Mouse (Mus musculus): Measurements from ENCODE around the gene Emilin3. TPM values are rescaled to one million over a fixed set of nuclear protein-coding genes. Genes with fewer than 3 reads are reported as not detected.

Emilin3 gene
- polyA plus RNA-seq, 1 experiment from 2014 or later = 22.3 TPM

GRCm38 (mm10) chr2:160887284-160887683 lies 24.8 kb downstream of the Emilin3 start:
- Histone ChIP-seq H3K4me1 (no peaks in the 10 kb centered on the region; the same call in 1 of the 2 replicates), H3K27me3 (no peaks in the 10 kb centered on the region), H3K27ac (no peak overlapping the region), H3K9me3 (no peaks in the 10 kb centered on the region), H3K4me3 (peak overlapping the region; percentile 43), H3K4me2 (replicated peaks) (peak overlapping the region; percentile 91), H3K36me3 (no peaks in the 10 kb centered on the region), H3K9ac (peak overlapping the region; percentile 15; the same call in 1 of the 2 replicates)
- ATAC-seq (ENCODE audit: insufficient number of reproducible peaks, insufficient read depth, low FRiP score, low TSS enrichment) = peak; percentile 66; the same call in 1 of the 2 replicates
- WGBS = 3% methylated on average over 11 of the region's 11 CpGs

DNA sequence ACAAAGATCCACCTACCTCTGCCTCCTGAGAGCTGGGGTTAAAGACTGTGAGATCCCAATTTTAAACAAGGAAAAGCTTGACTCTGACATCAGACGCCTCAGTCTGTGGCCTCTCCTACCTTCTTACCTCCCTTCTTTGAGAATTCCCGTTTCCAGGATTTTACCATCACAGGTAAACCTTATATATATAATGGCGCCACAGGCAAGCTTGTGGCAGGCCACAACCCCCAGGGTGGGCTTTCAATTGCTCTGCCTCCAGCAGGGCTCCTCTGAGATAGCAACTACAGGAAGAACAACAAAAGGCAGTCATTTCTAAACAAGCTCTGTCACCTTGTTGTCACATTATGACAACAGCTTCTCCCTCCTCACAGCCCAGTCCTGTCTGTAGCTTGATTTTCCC lies 25.9 kb downstream of the Emilin3 start:
- ATAC-seq (ENCODE audit: insufficient number of reproducible peaks, insufficient read depth, low FRiP score, low TSS enrichment) = no peak
- WGBS = 77% methylated on average over 3 of the region's 3 CpGs
- no peak overlapping the region for H3K27ac ChIP-seq
- H3K4me3 ChIP-seq = no peak overlapping the region
- H3K27me3 ChIP-seq = no peaks in the 10 kb centered on the region
- no peak overlapping the region for H3K9ac ChIP-seq
- H3K4me1 ChIP-seq = no peaks in the 10 kb centered on the region; the same call in 1 of the 2 replicates
- H3K9me3 ChIP-seq = no peaks in the 10 kb centered on the region
- H3K4me2 ChIP-seq (replicated peaks) = no peak overlapping the region
- no peaks in the 10 kb centered on the region for H3K36me3 ChIP-seq

GRCm38 (mm10) chr2:160884830-160885229 lies 27.3 kb downstream of the Emilin3 start:
- H3K4me2 ChIP-seq (replicated peaks) = no peak overlapping the region
- no peak overlapping the region for H3K4me3 ChIP-seq
- no peak overlapping the region for H3K27ac ChIP-seq
- 26% methylated on average over 2 of the region's 2 CpGs for WGBS
- H3K4me1 ChIP-seq = no peaks in the 10 kb centered on the region; the same call in 1 of the 2 replicates
- no peak overlapping the region for H3K9ac ChIP-seq
- no peaks in the 10 kb centered on the region for H3K27me3 ChIP-seq
- no peaks in the 10 kb centered on the region for H3K9me3 ChIP-seq
- ATAC-seq (ENCODE audit: insufficient number of reproducible peaks, insufficient read depth, low FRiP score, low TSS enrichment) = no peak
- H3K36me3 ChIP-seq = no peaks in the 10 kb centered on the region

DNA sequence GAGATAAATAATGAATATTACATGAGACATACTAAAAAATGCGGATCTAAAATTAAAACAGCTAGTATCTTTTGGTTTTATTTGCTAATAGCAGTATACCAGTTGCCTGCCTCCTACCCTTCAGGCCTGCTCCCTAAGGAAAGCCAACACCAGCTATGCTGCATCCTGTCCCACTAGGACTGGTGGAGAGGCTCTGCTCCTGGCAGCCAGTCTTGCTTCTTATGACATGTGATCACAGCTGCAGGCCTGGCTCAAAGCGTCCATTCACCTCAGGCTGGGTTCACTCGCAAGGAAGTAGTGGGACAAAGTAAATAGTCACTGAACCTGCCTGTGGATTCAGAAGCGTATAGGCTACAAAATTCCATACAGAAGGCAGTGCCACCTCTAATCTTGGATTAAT lies 28.2 kb downstream of the Emilin3 start:
- H3K4me2 ChIP-seq (replicated peaks) = no peak overlapping the region
- H3K27me3 ChIP-seq = no peaks in the 10 kb centered on the region
- no peak overlapping the region for H3K27ac ChIP-seq
- no peaks in the 10 kb centered on the region for H3K36me3 ChIP-seq
- ATAC-seq (ENCODE audit: insufficient number of reproducible peaks, insufficient read depth, low FRiP score, low TSS enrichment) = no peak
- H3K4me1 ChIP-seq = no peaks in the 10 kb centered on the region; the same call in 1 of the 2 replicates
- no peak overlapping the region for H3K4me3 ChIP-seq
- H3K9me3 ChIP-seq = no peaks in the 10 kb centered on the region
- no peak overlapping the region for H3K9ac ChIP-seq
- 77% methylated on average over 4 of the region's 4 CpGs for whole genome bisulfite sequencing

GRCm38 (mm10) chr2:160882436-160882835 lies 29.7 kb downstream of the Emilin3 start:
- Histone ChIP-seq H3K4me3 (no peak overlapping the region), H3K27me3 (no peaks in the 10 kb centered on the region), H3K36me3 (no peaks in the 10 kb centered on the region), H3K9me3 (no peaks in the 10 kb centered on the region), H3K4me1 (no peaks in the 10 kb centered on the region), H3K27ac (no peak overlapping the region), H3K4me2 (replicated peaks) (no peak overlapping the region), H3K9ac (no peak overlapping the region)
- WGBS = 77% methylated on average over 5 of the region's 5 CpGs
- no peak for ATAC-seq (ENCODE audit: insufficient number of reproducible peaks, insufficient read depth, low FRiP score, low TSS enrichment)

- no peaks in the 10 kb centered on the region for H3K9me3 ChIP-seq
- no peak for ATAC-seq (ENCODE audit: insufficient number of reproducible peaks, insufficient read depth, low FRiP score, low TSS enrichment)
- no peak overlapping the region for H3K27ac ChIP-seq
- no peak overlapping the region for H3K9ac ChIP-seq
- H3K27me3 ChIP-seq = no peaks in the 10 kb centered on the region
- 59% methylated on average over 6 of the region's 6 CpGs for WGBS
- H3K36me3 ChIP-seq = no peaks in the 10 kb centered on the region
- no peaks in the 10 kb centered on the region for H3K4me1 ChIP-seq
- no peak overlapping the region for H3K4me3 ChIP-seq
- no peak overlapping the region for H3K4me2 ChIP-seq (replicated peaks)
Measured at GRCm38 (mm10) chr2:160881462-160882101, 30.5 kb downstream of the Emilin3 start.

DNA sequence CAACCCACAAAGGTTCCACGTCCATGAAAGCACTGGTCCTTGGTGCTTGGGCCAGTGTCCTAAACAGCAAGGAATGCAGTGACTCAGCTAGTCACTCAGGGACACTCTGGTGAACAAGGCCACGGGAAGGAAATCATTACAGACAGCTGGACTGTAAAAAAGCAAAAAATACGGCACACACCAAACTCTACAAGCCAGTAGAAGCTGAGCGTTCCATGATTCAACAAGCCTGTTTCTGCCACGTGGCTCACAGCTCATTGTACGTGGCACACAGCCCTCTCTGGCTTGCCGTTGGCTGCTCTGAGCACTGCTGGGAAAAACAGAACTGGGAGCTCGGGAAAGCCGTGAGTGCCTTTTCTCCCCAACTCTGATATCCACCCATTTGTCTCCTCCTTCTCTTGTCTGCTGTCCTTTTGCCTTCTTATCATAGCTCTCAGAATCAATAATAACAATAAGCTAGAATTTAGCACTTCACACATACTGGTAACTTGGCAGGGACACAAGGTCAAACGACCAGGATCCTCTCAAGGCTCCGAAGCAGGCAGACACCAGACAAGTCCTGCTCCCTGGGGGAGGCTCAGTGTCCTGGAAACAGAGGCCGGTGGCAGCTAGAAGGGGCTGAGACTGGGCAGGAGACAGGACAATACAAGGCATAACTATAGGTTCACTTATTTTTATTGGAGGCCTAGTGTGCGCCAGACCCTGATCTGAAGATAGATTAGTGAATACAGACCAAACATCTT lies 31.5 kb downstream of the Emilin3 start, which contains the start of gene Lpin3:
TSS of gene Lpin3 (plus strand) at position 218 of the 743 bp plus-strand sequence.
- no peak within 1 kb of the TSS for H3K4me2 ChIP-seq (replicated peaks)
- ATAC-seq (ENCODE audit: insufficient number of reproducible peaks, insufficient read depth, low FRiP score, low TSS enrichment) = no peak
- no peak within 1 kb of the TSS for H3K9ac ChIP-seq
- H3K4me1 ChIP-seq = no peaks in the 10 kb centered on the region
- no peak within 1 kb of the TSS for H3K27ac ChIP-seq
- H3K27me3 ChIP-seq = no peaks in the 10 kb centered on the region
- H3K4me3 ChIP-seq = no peak within 1 kb of the TSS
- WGBS = 69% methylated on average over 13 of the region's 13 CpGs
- H3K36me3 ChIP-seq = no peaks in the 10 kb centered on the region
- H3K9me3 ChIP-seq = no peaks in the 10 kb centered on the region

DNA sequence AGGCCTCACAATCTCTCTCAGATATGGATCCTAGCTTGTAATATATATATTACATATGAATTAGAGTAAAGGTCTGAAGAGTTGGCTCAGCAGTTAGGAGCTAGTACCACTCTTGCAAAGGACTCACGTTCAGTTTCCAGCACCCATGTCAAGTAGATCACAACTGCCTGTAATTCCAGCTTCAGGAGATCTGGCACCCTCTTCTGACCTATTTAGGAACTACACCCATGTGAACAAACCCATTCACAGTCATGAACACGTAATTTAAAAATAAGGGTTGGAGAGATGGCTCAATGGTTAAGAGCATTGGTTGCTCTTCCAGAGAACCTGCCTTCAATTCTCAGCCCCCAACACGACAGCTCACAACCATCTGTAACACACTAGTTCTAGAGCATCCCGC lies 36.0 kb downstream of the Emilin3 start:
- ATAC-seq (ENCODE audit: insufficient number of reproducible peaks, insufficient read depth, low FRiP score, low TSS enrichment) = no peak
- WGBS = 77% methylated on average over 4 of the region's 4 CpGs
- no peak overlapping the region for H3K9ac ChIP-seq

GRCm38 (mm10) chr2:160874231-160874877 lies 37.8 kb downstream of the Emilin3 start:
- no peak for ATAC-seq (ENCODE audit: insufficient number of reproducible peaks, insufficient read depth, low FRiP score, low TSS enrichment)
- Histone ChIP-seq H3K27ac (no peak overlapping the region), H3K36me3 (no peaks in the 10 kb centered on the region), H3K4me1 (peaks cover 5% of the 10 kb centered on the region), H3K4me3 (no peak overlapping the region), H3K9me3 (no peaks in the 10 kb centered on the region), H3K4me2 (replicated peaks) (no peak overlapping the region), H3K9ac (no peak overlapping the region), H3K27me3 (no peaks in the 10 kb centered on the region)
- WGBS = 76% methylated on average over 5 of the region's 5 CpGs

More for the DNA sequence above, 36.0 kb downstream of the Emilin3 start:
- H3K27me3 ChIP-seq = no peaks in the 10 kb centered on the region
- no peaks in the 10 kb centered on the region for H3K9me3 ChIP-seq
- no peak overlapping the region for H3K4me3 ChIP-seq
- no peak overlapping the region for H3K27ac ChIP-seq
- no peaks in the 10 kb centered on the region for H3K36me3 ChIP-seq
- no peak overlapping the region for H3K4me2 ChIP-seq (replicated peaks)
- H3K4me1 ChIP-seq = peaks cover 5% of the 10 kb centered on the region

DNA sequence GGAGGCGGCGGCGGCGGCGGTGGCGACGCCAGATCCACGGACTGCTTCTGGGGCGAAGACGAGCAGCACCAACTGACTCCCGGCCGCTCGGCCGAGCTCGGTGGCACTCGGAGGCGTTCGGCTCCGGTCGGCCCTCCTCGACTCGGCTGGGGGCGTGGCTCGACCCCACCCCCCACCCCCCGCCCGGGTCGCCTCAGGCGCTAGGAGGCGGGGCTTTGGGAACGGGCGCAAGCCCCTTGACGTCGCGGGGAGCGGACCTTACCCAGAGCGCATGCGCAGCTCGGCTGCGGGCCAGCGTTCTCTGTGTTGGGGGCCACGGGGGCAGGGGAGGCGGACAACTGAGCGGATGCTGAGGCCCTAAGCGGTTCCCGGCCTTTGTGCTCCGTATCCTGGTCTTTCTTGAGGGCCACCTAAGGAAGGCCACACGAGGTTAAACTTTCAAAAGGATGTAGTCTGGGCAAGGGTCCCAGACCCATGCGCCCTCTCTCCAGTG lies 39.2 kb downstream of the Emilin3 start, which contains the start of gene Zhx3:
TSS of gene Zhx3 (minus strand) at position 109 of the 493 bp plus-strand sequence.
- H3K9me3 ChIP-seq = no peaks in the 10 kb centered on the region
- H3K27ac ChIP-seq = peak within 1 kb of the TSS; percentile 97
- H3K9ac ChIP-seq = peak within 1 kb of the TSS; percentile 96
- peak within 1 kb of the TSS; percentile 85 for H3K4me2 ChIP-seq (replicated peaks)
- H3K27me3 ChIP-seq = no peaks in the 10 kb centered on the region
- peaks cover 5% of the 10 kb centered on the region for H3K4me1 ChIP-seq
- WGBS = under 1% methylated on average over 40 of the region's 48 CpGs
- H3K36me3 ChIP-seq = no peaks in the 10 kb centered on the region
- H3K4me3 ChIP-seq = peak within 1 kb of the TSS; percentile 86
- ATAC-seq (ENCODE audit: insufficient number of reproducible peaks, insufficient read depth, low FRiP score, low TSS enrichment) = peak; percentile 95

- no peaks in the 10 kb centered on the region for H3K36me3 ChIP-seq
- peak overlapping the region; percentile 85 for H3K4me2 ChIP-seq (replicated peaks)
- H3K9ac ChIP-seq = peak overlapping the region; percentile 96
- peak; percentile 87 for ATAC-seq (ENCODE audit: insufficient number of reproducible peaks, insufficient read depth, low FRiP score, low TSS enrichment)
- H3K9me3 ChIP-seq = no peaks in the 10 kb centered on the region
- no peaks in the 10 kb centered on the region for H3K27me3 ChIP-seq
- H3K4me3 ChIP-seq = peak overlapping the region; percentile 86
- under 1% methylated on average over 45 of the region's 47 CpGs for WGBS
- peaks cover 5% of the 10 kb centered on the region for H3K4me1 ChIP-seq
- H3K27ac ChIP-seq = peak overlapping the region; percentile 97
Measured at GRCm38 (mm10) chr2:160872395-160872794, 39.7 kb downstream of the Emilin3 start.

Measured in embryonic facial prominence, embryonic 12.5 days (tissue).